Comparison of ENCODE assay signal across 21 mouse cellular contexts in genomic region chr14:121180611-121181010, GRCm38 (mm10).
"Had no signal": no experiment of that assay in that cellular context is flagged by ENCODE, and none has a peak within 500 bp of the region (broad histone marks: within the 10 kb centered on the region; RNA-seq: fewer than 3 reads in every experiment).

No protein-coding gene starts in this region.

- H3K9ac ChIP-seq: intestine, embryonic 15.5 days; limb, embryonic 13.5 days; liver, embryonic 14.5 days; liver, postnatal 0 days; lung, embryonic 14.5 days; midbrain, embryonic 12.5 days; midbrain, embryonic 15.5 days; neural tube, embryonic 12.5 days; neural tube, embryonic 15.5 days had no signal

- H3K36me3 ChIP-seq: intestine, embryonic 15.5 days; midbrain, embryonic 12.5 days; midbrain, embryonic 15.5 days; neural tube, embryonic 12.5 days; neural tube, embryonic 15.5 days had no signal

- DNase-seq: kidney, adult 11 months; liver, postnatal 0 days; lung, embryonic 14.5 days; right cerebral cortex, adult 18-20 months; right cerebral cortex, postnatal 14 days; right cerebral cortex, postnatal 4 days; thymus, adult 2 months; thymus, postnatal 14 days; thymus, postnatal 4 days had no signal

- H3K27ac ChIP-seq: intestine, embryonic 15.5 days; limb, embryonic 10.5 days; limb, embryonic 13.5 days; liver, embryonic 14.5 days; macrophage; midbrain, embryonic 12.5 days; midbrain, embryonic 15.5 days; neural tube, embryonic 12.5 days; neural tube, embryonic 15.5 days; stomach, postnatal 0 days had no signal

- H3K4me1 ChIP-seq: midbrain, embryonic 12.5 days; neural tube, embryonic 12.5 days; neural tube, embryonic 15.5 days had no signal

- H3K4me2 ChIP-seq: intestine, embryonic 15.5 days; limb, embryonic 13.5 days; liver, embryonic 11.5 days; lung, embryonic 14.5 days; midbrain, embryonic 12.5 days; midbrain, embryonic 15.5 days; neural tube, embryonic 12.5 days; neural tube, embryonic 15.5 days had no signal

- H3K9me3 ChIP-seq: intestine, embryonic 15.5 days; limb, embryonic 10.5 days; limb, embryonic 13.5 days; midbrain, embryonic 12.5 days; midbrain, embryonic 15.5 days; neural tube, embryonic 12.5 days; neural tube, embryonic 15.5 days had no signal

- H3K27me3 ChIP-seq: intestine, embryonic 15.5 days; limb, embryonic 13.5 days; midbrain, embryonic 12.5 days; midbrain, embryonic 15.5 days; neural tube, embryonic 12.5 days; neural tube, embryonic 15.5 days had no signal

- ATAC-seq: intestine, embryonic 15.5 days; liver, postnatal 0 days; lung, postnatal 0 days; midbrain, embryonic 15.5 days had no signal

- H3K4me3 ChIP-seq: intestine, embryonic 15.5 days; limb, embryonic 10.5 days; limb, embryonic 13.5 days; midbrain, embryonic 12.5 days; midbrain, embryonic 15.5 days; neural tube, embryonic 12.5 days; neural tube, embryonic 15.5 days had no signal
